Mouse (Mus musculus): ENCODE measurements around the gene Padi3. TPM values are rescaled to one million over a fixed set of nuclear protein-coding genes. Genes with fewer than 3 reads are reported as not detected.

Gene Padi3
- total RNA-seq, 2 experiments from 2014 or later, result 0.26 to 0.51 TPM

- peak; percentile 72 for ATAC-seq (ENCODE audit: poor library complexity, severe bottlenecking)
These were observed 69.8 kb downstream of the Padi3 start for GRCm38 (mm10) chr4:140740655-140741054.

Other genes starting within 250 kb of the Padi3 start
- 22.8 and 25.3 TPM in 2 replicates for gene Arhgef10l, start 144.6 kb downstream of the Padi3 start, total RNA-seq (2015)
- gene Arhgef10l, start 144.6 kb downstream of the Padi3 start, total RNA-seq (2017), result 72.2 and 83.3 TPM in 2 replicates
- 30.3 and 37.4 TPM in 2 replicates for gene Rcc2, start 110.1 kb downstream of the Padi3 start, total RNA-seq (2015)
- gene Rcc2, start 110.1 kb downstream of the Padi3 start, total RNA-seq (2017), result 50.8 and 57.3 TPM in 2 replicates
- gene Padi6, start 68.0 kb downstream of the Padi3 start, total RNA-seq (2015), result not detected in 2 replicates
- gene Padi6, start 68.0 kb downstream of the Padi3 start, total RNA-seq (2017), result not detected in 2 replicates
- 54.2 and 58.1 TPM in 2 replicates for gene Padi4, start 36.4 kb downstream of the Padi3 start, total RNA-seq (2015)
- 60.7 and 63.3 TPM in 2 replicates for gene Padi4, start 36.4 kb downstream of the Padi3 start, total RNA-seq (2017)
- not detected in 2 replicates for gene Padi1, start 35.1 kb upstream of the Padi3 start, total RNA-seq (2015)
- not detected in 2 replicates for gene Padi1, start 35.1 kb upstream of the Padi3 start, total RNA-seq (2017)
- gene Padi2, start 95.7 kb upstream of the Padi3 start, total RNA-seq (2015), result 53.2 and 54.0 TPM in 2 replicates
- 53.5 and 56.7 TPM in 2 replicates for gene Padi2, start 95.7 kb upstream of the Padi3 start, total RNA-seq (2017)
- 182 and 183 TPM in 2 replicates for gene Sdhb, start 150.6 kb upstream of the Padi3 start, total RNA-seq (2015)
- gene Sdhb, start 150.6 kb upstream of the Padi3 start, total RNA-seq (2017), result 110 and 120 TPM in 2 replicates
- 25.1 and 29.7 TPM in 2 replicates for gene Atp13a2, start 176.2 kb upstream of the Padi3 start, total RNA-seq (2015)
- gene Atp13a2, start 176.2 kb upstream of the Padi3 start, total RNA-seq (2017), result 37.2 and 43.5 TPM in 2 replicates
- not detected in 2 replicates for gene Mfap2, start 199.8 kb upstream of the Padi3 start, total RNA-seq (2015)
- gene Mfap2, start 199.8 kb upstream of the Padi3 start, total RNA-seq (2017), result not detected in 2 replicates
- gene Crocc, start 249.9 kb upstream of the Padi3 start, total RNA-seq (2015), result 1.9 and 2.8 TPM in 2 replicates
- gene Crocc, start 249.9 kb upstream of the Padi3 start, total RNA-seq (2017), result 8.6 and 9.1 TPM in 2 replicates